Mouse (Mus musculus) liver, postnatal 0 days (tissue): Measurements from ENCODE around the gene Dlx1. TPM values are rescaled to one million over a fixed set of nuclear protein-coding genes. Genes with fewer than 3 reads are reported as not detected.
A peak's percentile ranks its signal among the peaks of the same experiment; 100 is the strongest.

Source experiments
- ATAC-seq: fragments of 200-750 bp; cut with Nextera tagmentation; 2 replicates; pipeline ENCODE4 v1.8.0; 2017; ENCODE audit warnings: mild to moderate bottlenecking, moderate library complexity
- DNase-seq: peaks from one replicate; pipeline ENCODE4 v3.0.0-alpha.2; 2016
- H3K27ac ChIP-seq: fragments of 300-500 bp; sonication (generic); 2 replicates; pipeline ENCODE4 v1.5.1; 2014; ENCODE audit warnings: antibody characterized with exemption, moderate library complexity, mild to moderate bottlenecking, low read depth
- H3K27me3 ChIP-seq: fragments of 300-500 bp; sonication (generic); 2 replicates; pipeline ENCODE4 v1.6.1; 2014; ENCODE audit warnings: low read length, control low read depth, mixed read lengths; ENCODE audit not compliant: insufficient read depth
- H3K36me3 ChIP-seq: fragments of 300-500 bp; sonication (generic); replicated peaks from 2 replicates; pipeline ENCODE4 v1.6.1; 2014; ENCODE audit warnings: mild to moderate bottlenecking, control low read depth, low read length, moderate library complexity, mixed read lengths; ENCODE audit not compliant: insufficient read depth
- H3K4me1 ChIP-seq: fragments of 300-500 bp; sonication (generic); 2 replicates; pipeline ENCODE4 v1.6.1; 2014; ENCODE audit warnings: antibody characterized with exemption, mild to moderate bottlenecking, control low read depth; ENCODE audit not compliant: insufficient read depth
- H3K4me2 ChIP-seq: fragments of 300-500 bp; sonication (generic); 2 replicates; pipeline ENCODE4 v1.6.1; 2014; ENCODE audit warnings: low read depth, mild to moderate bottlenecking, low read length, moderate library complexity, mixed read lengths
- H3K4me3 ChIP-seq: fragments of 300-500 bp; sonication (generic); 2 replicates; pipeline ENCODE4 v1.5.1; 2014; ENCODE audit warnings: low read depth, low read length
- H3K9ac ChIP-seq: fragments of 300-500 bp; sonication (generic); replicated peaks from 2 replicates; pipeline ENCODE4 v1.6.1; 2014; ENCODE audit warnings: mild to moderate bottlenecking, moderate library complexity
- H3K9me3 ChIP-seq: fragments of 300-500 bp; sonication (generic); 2 replicates; pipeline ENCODE4 v1.6.1; 2016; ENCODE audit warnings: mild to moderate bottlenecking, control low read depth, low read length, mixed read lengths
- CTCF ChIP-seq: sonication (generic); IDR thresholded peaks from 2 replicates; pipeline ENCODE4 v1.5.1; 2016; ENCODE audit warnings: antibody characterized with exemption, low read depth
- EP300 ChIP-seq: IDR thresholded peaks from 2 replicates; pipeline ENCODE4 v1.6.1; 2016; ENCODE audit warnings: antibody characterized with exemption, low read depth, mild to moderate bottlenecking
- WGBS: fragments of 180-500 bp; shearing (Covaris S2); extraction: QIAGEN DNeasy Blood & Tissue Kit; methylation state at CpG from one replicate; pipeline ENCODE4 v1.1.7; 2014; ENCODE audit not compliant: insufficient replicate concordance; 5-methylcytosine and 5-hydroxymethylcytosine counted together
- polyA plus RNA-seq: library from polyadenylated mRNA; unstranded; fragments of >200 nt; fragmentation: Nextera tagmentation; extraction: Ambion mirVana; gene quantifications from 2 replicates; pipeline ENCODE4 v1.2.1, GENCODE M21; 2015

The Dlx1 gene
- polyA plus RNA-seq, 1 experiment from 2014 or later, result 0.09 TPM

GRCm38 (mm10) chr2:71540611-71541417 lies 12.9 kb downstream of the Dlx1 start:
- H3K4me2 ChIP-seq, result 0 out of 2 replicates have a peak overlapping the region, but pooled peaks have one; percentile 22
- H3K9ac ChIP-seq, result no peak overlapping the region
- no peak overlapping the region for H3K27ac ChIP-seq
- WGBS, result 2% methylated on average over 45 of the region's 48 CpGs
- peak overlapping the region; percentile 19; the same call in 1 of the 2 replicates for H3K4me3 ChIP-seq
- TF ChIP-seq CTCF, result no peak
- no peak for TF ChIP-seq EP300
- peaks cover 100% of the 10 kb centered on the region for H3K27me3 ChIP-seq
- peaks cover 17% of the 10 kb centered on the region for H3K4me1 ChIP-seq
- H3K36me3 ChIP-seq, result no peaks in the 10 kb centered on the region
- no peaks in the 10 kb centered on the region for H3K9me3 ChIP-seq
- DNase-seq, result no peak
- ATAC-seq, result no peak

GRCm38 (mm10) chr2:71541418-71542226 lies 13.7 kb downstream of the Dlx1 start:
- Histone ChIP-seq H3K27me3 (peaks cover 100% of the 10 kb centered on the region), H3K4me3 (peak overlapping the region; percentile 19; the same call in 1 of the 2 replicates), H3K36me3 (no peaks in the 10 kb centered on the region), H3K9ac (no peak overlapping the region), H3K27ac (no peak overlapping the region), H3K4me2 (no peak overlapping the region), H3K4me1 (peaks cover 25% of the 10 kb centered on the region), H3K9me3 (no peaks in the 10 kb centered on the region)
- DNase-seq (no peak), ATAC-seq (no peak)
- TF ChIP-seq CTCF, result no peak
- no peak for TF ChIP-seq EP300
- 2% methylated on average over 37 of the region's 37 CpGs for WGBS

DNA sequence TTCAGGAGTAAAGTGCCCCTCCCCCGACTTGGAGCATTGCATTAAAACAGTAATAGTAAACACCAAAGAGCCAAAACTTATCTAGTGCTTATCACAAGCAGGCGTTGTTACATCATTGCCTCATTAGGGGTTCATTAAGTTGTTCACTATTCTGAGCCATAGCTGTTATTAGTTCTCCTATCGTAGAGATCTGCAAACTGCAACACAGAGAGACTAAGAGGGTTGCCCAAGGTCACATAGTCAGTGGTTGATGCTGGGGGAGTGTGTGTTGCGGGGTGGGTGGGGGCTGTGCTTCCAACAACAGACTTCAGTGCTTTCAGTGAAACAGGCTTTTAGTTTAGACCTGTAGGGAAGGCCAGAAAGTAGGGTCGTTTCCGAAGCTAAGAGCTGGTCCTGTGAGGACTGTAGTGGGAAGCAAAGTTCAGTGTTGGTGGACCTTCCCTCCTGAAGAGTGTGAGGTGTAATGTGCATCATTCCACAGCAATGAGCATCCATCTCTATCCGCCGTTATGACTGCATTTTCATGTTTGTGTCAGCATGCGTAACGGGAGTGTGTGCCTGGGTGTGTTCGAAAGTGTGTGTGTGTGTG lies 14.4 kb downstream of the Dlx1 start:
- no peak overlapping the region for H3K27ac ChIP-seq
- H3K36me3 ChIP-seq, result no peaks in the 10 kb centered on the region
- 9% methylated on average over 11 of the region's 11 CpGs for WGBS
- TF ChIP-seq CTCF, result no peak
- TF ChIP-seq EP300, result no peak
- H3K4me3 ChIP-seq, result no peak overlapping the region
- DNase-seq, result no peak
- H3K27me3 ChIP-seq, result peaks cover 100% of the 10 kb centered on the region
- no peak for ATAC-seq
- no peak overlapping the region for H3K4me2 ChIP-seq
- H3K9ac ChIP-seq, result no peak overlapping the region
- peaks cover 29% of the 10 kb centered on the region for H3K4me1 ChIP-seq
- H3K9me3 ChIP-seq, result no peaks in the 10 kb centered on the region

- Histone ChIP-seq H3K9ac (no peak overlapping the region), H3K4me3 (0 out of 2 replicates have a peak overlapping the region, but pooled peaks have one; percentile 15), H3K36me3 (no peaks in the 10 kb centered on the region), H3K9me3 (no peaks in the 10 kb centered on the region), H3K27me3 (peaks cover 95% of the 10 kb centered on the region), H3K27ac (no peak overlapping the region), H3K4me2 (peak overlapping the region; percentile 22; the same call in 1 of the 2 replicates), H3K4me1 (peaks cover 29% of the 10 kb centered on the region)
- under 1% methylated on average over 28 of the region's 30 CpGs for WGBS
- no peak for TF ChIP-seq EP300
- no peak for TF ChIP-seq CTCF
- DNase-seq, result no peak
- peak; percentile 58 for ATAC-seq
Measured at GRCm38 (mm10) chr2:71542816-71543301, 14.9 kb downstream of the Dlx1 start.

DNA sequence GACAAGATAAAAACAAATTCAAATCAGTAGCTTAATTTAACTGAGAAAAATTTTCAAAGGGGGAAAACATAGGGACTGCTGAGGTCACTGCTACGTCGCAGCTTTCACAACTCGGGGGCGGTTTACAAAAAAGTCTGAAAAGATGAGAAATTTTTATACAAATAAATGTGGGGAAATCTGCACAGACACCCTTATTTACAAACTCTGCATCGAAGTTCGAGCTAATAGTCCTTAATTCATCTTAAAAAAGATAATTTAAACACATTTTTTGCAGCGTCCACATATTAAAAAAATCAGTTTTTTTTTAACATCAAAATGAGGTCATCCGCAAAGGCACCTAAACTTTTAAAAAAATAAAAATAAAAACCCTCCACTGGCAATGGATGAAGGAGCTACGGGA lies 15.6 kb downstream of the Dlx1 start:
- no peak for TF ChIP-seq CTCF
- no peak for TF ChIP-seq EP300
- H3K36me3 ChIP-seq, result no peaks in the 10 kb centered on the region
- no peak overlapping the region for H3K27ac ChIP-seq
- H3K27me3 ChIP-seq, result peaks cover 94% of the 10 kb centered on the region
- H3K4me2 ChIP-seq, result no peak overlapping the region
- no peaks in the 10 kb centered on the region for H3K9me3 ChIP-seq
- ATAC-seq, result no peak
- H3K4me1 ChIP-seq, result peaks cover 29% of the 10 kb centered on the region
- H3K9ac ChIP-seq, result no peak overlapping the region
- DNase-seq, result no peak
- WGBS, result 5% methylated on average over 9 of the region's 9 CpGs
- no peak overlapping the region for H3K4me3 ChIP-seq
